ENCODE assay signal across 20 mouse cellular contexts in genomic region chr8:97473326-97473725, GRCm38 (mm10).
"Had no signal": no experiment of that assay in that cellular context is flagged by ENCODE, and none has a peak within 500 bp of the region (broad histone marks: within the 10 kb centered on the region; RNA-seq: fewer than 3 reads in every experiment).

No protein-coding gene starts in this region.

- H3K4me1 ChIP-seq: lung, embryonic 15.5 days; megakaryocyte, embryonic 14.5 days had no signal

- H3K27me3 ChIP-seq: lung, embryonic 15.5 days; megakaryocyte, embryonic 14.5 days; midbrain, embryonic 13.5 days; midbrain, embryonic 15.5 days; neural tube, embryonic 13.5 days; neural tube, embryonic 15.5 days had no signal

- ATAC-seq: liver, postnatal 0 days; lung, postnatal 0 days; midbrain, embryonic 13.5 days; midbrain, embryonic 15.5 days had no signal

- H3K4me3 ChIP-seq: lung, embryonic 15.5 days; megakaryocyte, embryonic 14.5 days; midbrain, embryonic 13.5 days; midbrain, embryonic 15.5 days; neural tube, embryonic 13.5 days; neural tube, embryonic 15.5 days had no signal

- H3K9me3 ChIP-seq: lung, embryonic 15.5 days; midbrain, embryonic 13.5 days; midbrain, embryonic 15.5 days; neural tube, embryonic 13.5 days; neural tube, embryonic 15.5 days had no signal

- DNase-seq: liver, postnatal 0 days; lung, postnatal 14 days; lung, postnatal 36 days; retina, postnatal 1 day; right cerebral cortex, adult 18-20 months; right cerebral cortex, postnatal 25 days; right cerebral cortex, postnatal 4 days; spleen, adult 18-20 months; thymus, adult 18-20 months; thymus, postnatal 14 days; thymus, postnatal 36 days had no signal

- H3K36me3 ChIP-seq: lung, embryonic 15.5 days; midbrain, embryonic 13.5 days; midbrain, embryonic 15.5 days; neural tube, embryonic 13.5 days; neural tube, embryonic 15.5 days had no signal

- H3K27ac ChIP-seq: lung, embryonic 15.5 days; macrophage; midbrain, embryonic 13.5 days; midbrain, embryonic 15.5 days; neural tube, embryonic 13.5 days; neural tube, embryonic 15.5 days had no signal

- H3K4me2 ChIP-seq: lung, embryonic 15.5 days; midbrain, embryonic 11.5 days; midbrain, embryonic 13.5 days; midbrain, embryonic 15.5 days; neural tube, embryonic 13.5 days; neural tube, embryonic 15.5 days had no signal

- H3K9ac ChIP-seq: liver, postnatal 0 days; lung, embryonic 15.5 days; midbrain, embryonic 13.5 days; midbrain, embryonic 15.5 days; neural tube, embryonic 13.5 days; neural tube, embryonic 15.5 days had no signal
